Mouse (Mus musculus): ENCODE results near the gene Gtf2h2. TPM values are rescaled to one million over a fixed set of nuclear protein-coding genes. Genes with fewer than 3 reads are reported as not detected.
"Not testable (repeated sequence)": the region's sequence is repeated elsewhere in the genome, so short reads cannot be mapped to it uniquely, and the experiment has no call there.

The Gtf2h2 gene
- polyA plus RNA-seq, 1 experiment from 2014 or later, result 93.1 TPM

DNA sequence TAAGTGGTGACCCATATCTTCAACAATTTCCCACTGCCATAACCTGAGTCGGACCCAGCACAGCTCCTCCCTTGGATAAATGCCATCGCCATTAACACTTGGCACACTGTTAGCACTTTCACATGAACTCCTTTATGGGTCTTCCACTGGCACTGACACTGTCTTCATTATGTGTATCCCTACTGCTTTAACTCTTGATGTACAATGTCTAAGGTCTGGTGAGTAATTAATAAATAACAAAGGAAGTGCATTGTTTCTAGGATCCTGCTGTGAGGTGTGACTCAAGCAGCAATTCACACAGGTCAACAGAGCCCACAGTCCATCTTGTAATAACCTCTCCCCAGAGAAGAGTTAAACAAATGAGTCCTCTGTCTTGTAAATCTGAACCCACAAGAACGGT lies 31.0 kb downstream of the Gtf2h2 start:
- 91% methylated on average over 3 of the region's 3 CpGs for WGBS
- no peak for DNase-seq (ENCODE audit: low spot score)
- Histone ChIP-seq H3K36me3 (replicated peaks) (peaks cover 63% of the 10 kb centered on the region), H3K4me3 (no peak overlapping the region), H3K9me3 (no peaks in the 10 kb centered on the region), H3K27me3 (replicated peaks; ENCODE audit: low read depth, poor library complexity, severe bottlenecking) (no peaks in the 10 kb centered on the region), H3K4me1 (no peaks in the 10 kb centered on the region), H3K27ac (replicated peaks) (no peak overlapping the region)

- H3K36me3 ChIP-seq (replicated peaks); H3K4me3 ChIP-seq: not testable (repeated sequence)
- 88% methylated on average over 8 of the region's 8 CpGs for whole genome bisulfite sequencing
These were observed 39.8 kb downstream of the Gtf2h2 start, which contains the start of gene Naip1 for GRCm38 (mm10) chr13:100452415-100453127. TSS of gene Naip1 (minus strand) at chr13:100452869.

DNA sequence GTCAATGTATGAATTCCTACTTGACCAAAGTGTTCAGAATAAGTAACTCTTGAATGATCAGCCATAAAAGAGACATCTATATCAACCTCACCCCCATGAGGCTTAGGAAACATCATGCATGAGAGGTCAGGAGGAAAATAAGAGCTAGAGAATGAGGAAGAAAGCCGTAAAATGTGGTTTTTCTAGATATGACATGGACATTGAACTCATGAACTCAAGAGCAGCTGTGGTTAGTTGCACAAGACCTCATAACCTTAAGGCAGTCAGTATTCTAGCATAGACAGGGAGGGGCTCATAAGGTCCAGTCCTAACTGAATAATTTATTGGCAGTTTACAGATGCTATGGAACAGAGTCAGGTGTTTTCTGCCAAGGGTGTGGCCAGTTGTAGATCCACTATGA lies 42.9 kb downstream of the Gtf2h2 start:
- WGBS, result 84% methylated on average over 1 of the region's 1 CpGs
- Histone ChIP-seq H3K27me3 (replicated peaks; ENCODE audit: low read depth, poor library complexity, severe bottlenecking) (no peaks in the 10 kb centered on the region), H3K36me3 (replicated peaks) (no peaks in the 10 kb centered on the region), H3K9me3 (no peaks in the 10 kb centered on the region), H3K4me3 (no peak overlapping the region), H3K4me1 (no peaks in the 10 kb centered on the region), H3K27ac (replicated peaks) (no peak overlapping the region)
- no peak for DNase-seq (ENCODE audit: low spot score)

More at GRCm38 (mm10) chr13:100452415-100453127, 39.8 kb downstream of the Gtf2h2 start, which contains the start of gene Naip1:
- H3K4me1 ChIP-seq; DNase-seq (ENCODE audit: low spot score); H3K27me3 ChIP-seq (replicated peaks; ENCODE audit: low read depth, poor library complexity, severe bottlenecking); H3K9me3 ChIP-seq; H3K27ac ChIP-seq (replicated peaks): not testable (repeated sequence)

DNA sequence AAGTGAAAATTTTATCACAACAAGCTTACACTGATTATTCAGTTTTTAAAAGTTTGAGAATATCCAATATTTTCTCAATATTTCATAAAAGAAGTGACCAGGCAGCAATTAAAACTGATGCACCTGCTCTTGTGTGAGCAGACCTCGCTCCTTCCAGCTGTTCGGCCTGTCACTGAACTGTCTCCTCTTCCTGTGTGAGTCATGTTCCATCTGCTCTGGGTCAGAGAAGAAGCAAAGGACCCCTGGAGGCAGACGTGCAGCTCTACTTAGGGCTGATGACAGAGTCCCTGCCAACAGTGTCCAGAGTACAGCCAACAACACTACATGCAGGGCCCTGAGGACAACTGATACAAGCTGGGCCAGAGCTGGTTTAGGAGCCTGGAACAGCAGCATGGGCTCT lies 52.3 kb downstream of the Gtf2h2 start:
- H3K4me3 ChIP-seq, result no peak overlapping the region
- DNase-seq (ENCODE audit: low spot score), result no peak
- H3K27ac ChIP-seq (replicated peaks), result no peak overlapping the region
- no peaks in the 10 kb centered on the region for H3K4me1 ChIP-seq
- H3K27me3 ChIP-seq (replicated peaks; ENCODE audit: low read depth, poor library complexity, severe bottlenecking), result no peaks in the 10 kb centered on the region
- WGBS, result 72% methylated on average over 3 of the region's 3 CpGs
- no peaks in the 10 kb centered on the region for H3K9me3 ChIP-seq
- no peaks in the 10 kb centered on the region for H3K36me3 ChIP-seq (replicated peaks)

- no peaks in the 10 kb centered on the region for H3K9me3 ChIP-seq
- no peaks in the 10 kb centered on the region for H3K27me3 ChIP-seq (replicated peaks; ENCODE audit: low read depth, poor library complexity, severe bottlenecking)
- no peaks in the 10 kb centered on the region for H3K36me3 ChIP-seq (replicated peaks)
- H3K4me1 ChIP-seq, result no peaks in the 10 kb centered on the region
- no peak overlapping the region for H3K4me3 ChIP-seq
- 50% methylated on average over 1 of the region's 1 CpGs for whole genome bisulfite sequencing
- no peak overlapping the region for H3K27ac ChIP-seq (replicated peaks)
- DNase-seq (ENCODE audit: low spot score), result no peak
These were observed 53.7 kb downstream of the Gtf2h2 start for GRCm38 (mm10) chr13:100438701-100439100.

DNA sequence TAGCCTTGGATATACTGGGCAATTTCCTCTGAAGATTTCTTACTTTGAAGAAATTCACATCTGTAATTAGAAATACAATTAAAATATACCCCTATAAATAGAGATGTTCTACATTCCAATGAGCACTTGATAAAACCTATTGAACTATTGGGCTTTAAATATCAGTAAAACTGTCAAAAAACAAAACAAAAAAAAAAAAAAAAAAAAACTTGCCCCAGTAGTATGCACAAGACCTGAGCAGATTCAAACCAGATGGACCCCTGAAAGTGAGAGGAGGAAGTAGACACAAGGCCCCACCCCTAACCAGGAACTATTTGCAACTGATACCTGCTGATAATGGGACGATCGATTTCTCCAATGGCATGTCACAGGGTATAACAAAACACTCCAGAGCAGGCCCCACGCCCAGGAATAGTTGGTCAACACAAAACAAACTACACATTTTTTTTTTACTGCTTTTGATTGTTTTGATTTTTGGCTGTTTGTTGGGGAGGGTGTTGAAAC lies 55.0 kb downstream of the Gtf2h2 start:
- Histone ChIP-seq H3K4me1 (no peaks in the 10 kb centered on the region), H3K9me3 (no peaks in the 10 kb centered on the region), H3K27me3 (replicated peaks; ENCODE audit: low read depth, poor library complexity, severe bottlenecking) (no peaks in the 10 kb centered on the region), H3K27ac (replicated peaks) (no peak overlapping the region), H3K4me3 (no peak overlapping the region), H3K36me3 (replicated peaks) (no peaks in the 10 kb centered on the region)
- WGBS, result 68% methylated on average over 3 of the region's 3 CpGs
- DNase-seq (ENCODE audit: low spot score), result no peak

GRCm38 (mm10) chr13:100436556-100437163 lies 55.7 kb downstream of the Gtf2h2 start:
- not testable (repeated sequence) for H3K27me3 ChIP-seq (replicated peaks; ENCODE audit: low read depth, poor library complexity, severe bottlenecking); H3K27ac ChIP-seq (replicated peaks); H3K9me3 ChIP-seq; DNase-seq (ENCODE audit: low spot score); H3K4me1 ChIP-seq; H3K36me3 ChIP-seq (replicated peaks); H3K4me3 ChIP-seq
- 71% methylated on average over 1 of the region's 1 CpGs for whole genome bisulfite sequencing

DNA sequence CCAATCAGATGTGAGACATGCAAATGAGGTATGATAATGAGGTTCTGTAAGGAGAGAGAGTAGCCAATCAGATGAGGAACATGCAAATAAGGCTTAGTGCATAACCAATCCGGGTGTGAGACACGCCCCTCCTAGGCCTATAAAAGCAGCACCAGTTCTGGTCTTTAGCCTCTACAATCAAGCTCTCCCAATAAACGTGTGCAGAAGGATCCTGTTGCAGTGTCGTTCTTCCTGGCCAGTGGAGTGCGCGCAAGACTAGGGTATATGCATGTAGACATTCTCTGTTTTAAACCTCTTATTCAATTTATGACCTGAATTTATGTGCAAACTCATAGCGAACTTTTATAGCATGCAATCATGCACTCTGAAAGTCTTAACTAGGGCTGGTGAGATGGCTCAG lies 72.4 kb downstream of the Gtf2h2 start:
- not testable (repeated sequence) for H3K4me3 ChIP-seq; DNase-seq (ENCODE audit: low spot score); H3K4me1 ChIP-seq; H3K27ac ChIP-seq (replicated peaks); H3K27me3 ChIP-seq (replicated peaks; ENCODE audit: low read depth, poor library complexity, severe bottlenecking); H3K36me3 ChIP-seq (replicated peaks)
- WGBS, result 89% methylated on average over 7 of the region's 7 CpGs
- peaks cover 13% of the 10 kb centered on the region for H3K9me3 ChIP-seq

GRCm38 (mm10) chr13:100414428-100414827 lies 78.0 kb downstream of the Gtf2h2 start:
- no peak for DNase-seq (ENCODE audit: low spot score)
- peaks cover 15% of the 10 kb centered on the region for H3K9me3 ChIP-seq
- H3K27me3 ChIP-seq (replicated peaks; ENCODE audit: low read depth, poor library complexity, severe bottlenecking), result no peaks in the 10 kb centered on the region
- 75% methylated on average over 1 of the region's 1 CpGs for WGBS
- H3K4me3 ChIP-seq, result no peak overlapping the region
- no peaks in the 10 kb centered on the region for H3K4me1 ChIP-seq
- H3K27ac ChIP-seq (replicated peaks), result no peak overlapping the region
- no peaks in the 10 kb centered on the region for H3K36me3 ChIP-seq (replicated peaks)

Other genes starting within 250 kb of the Gtf2h2 start
- gene Naip5, start 246.3 kb downstream of the Gtf2h2 start, polyA plus RNA-seq (2016; fragmentation: Nextera tagmentation; extraction: Ambion mirVana), result 0.06 and 0.14 TPM in 2 replicates
- 0.04 and 0.05 TPM in 2 replicates for gene Naip6, start 174.9 kb downstream of the Gtf2h2 start, polyA plus RNA-seq (2016; fragmentation: Nextera tagmentation; extraction: Ambion mirVana)
- gene Naip1, start 39.7 kb downstream of the Gtf2h2 start, polyA plus RNA-seq (2016; fragmentation: Nextera tagmentation; extraction: Ambion mirVana), result not detected in 2 replicates
- 6.2 and 6.5 TPM in 2 replicates for gene Ocln, start 60.1 kb upstream of the Gtf2h2 start, polyA plus RNA-seq (2016; fragmentation: Nextera tagmentation; extraction: Ambion mirVana)
- 6.0 and 6.2 TPM in 2 replicates for gene Marveld2, start 124.4 kb upstream of the Gtf2h2 start, polyA plus RNA-seq (2016; fragmentation: Nextera tagmentation; extraction: Ambion mirVana)
- 365 and 367 TPM in 2 replicates for gene Ak6, start 158.4 kb upstream of the Gtf2h2 start, polyA plus RNA-seq (2016; fragmentation: Nextera tagmentation; extraction: Ambion mirVana)
- gene Rad17, start 158.5 kb upstream of the Gtf2h2 start, polyA plus RNA-seq (2016; fragmentation: Nextera tagmentation; extraction: Ambion mirVana), result 23.4 and 23.8 TPM in 2 replicates
- 20.0 and 23.1 TPM in 2 replicates for gene Taf9, start 159.0 kb upstream of the Gtf2h2 start, polyA plus RNA-seq (2016; fragmentation: Nextera tagmentation; extraction: Ambion mirVana)
- 3.9 and 4.6 TPM in 2 replicates for gene Ccdc125, start 177.1 kb upstream of the Gtf2h2 start, polyA plus RNA-seq (2016; fragmentation: Nextera tagmentation; extraction: Ambion mirVana)
- gene Cdk7, start 238.4 kb upstream of the Gtf2h2 start, polyA plus RNA-seq (2016; fragmentation: Nextera tagmentation; extraction: Ambion mirVana), result 114 and 119 TPM in 2 replicates

Data from embryonic facial prominence, embryonic 10.5 days (tissue).